Mouse (Mus musculus) spleen, adult 2 months (tissue): Measurements from ENCODE around the gene Rps6kc1.

Experiments
- CTCF ChIP-seq: fragments of 200-500 bp; IDR thresholded peaks from 2 replicates; pipeline ENCODE4 v1.5.1; 2011; ENCODE audit warnings: mild to moderate bottlenecking, inconsistent platforms; ENCODE audit not compliant: insufficient read depth, insufficient read length, insufficient replicate concordance; ENCODE audit errors: extremely low read depth
- POLR2A ChIP-seq: fragments of 200-500 bp; IDR thresholded peaks from 2 replicates; pipeline ENCODE4 v1.6.1; 2011; ENCODE audit warnings: low read depth, low read length, inconsistent platforms

- TF ChIP-seq CTCF = no peak
- TF ChIP-seq POLR2A = no peak
These were observed 87.8 kb downstream of the Rps6kc1 start for GRCm38 (mm10) chr1:190823745-190824144.
